Mouse (Mus musculus) left cerebral cortex, postnatal 4 days (tissue): Measurements from ENCODE around the gene Tspan33. TPM values are rescaled to one million over a fixed set of nuclear protein-coding genes. Genes with fewer than 3 reads are reported as not detected.

Source experiments
- DNase-seq: peaks from one replicate; pipeline ENCODE4 v3.0.0-alpha.2; 2022
- intact Hi-C: fragments of 180-260 bp; cut with DNase I; formaldehyde crosslinking; loops from one replicate; pipeline ENCODE4 v1.15.1; 2025
- total RNA-seq, 2 experiments: library from RNA; stranded (reverse); gene quantifications; 2 replicates each; pipeline ENCODE4 v1.2.3; 2021

Tspan33 gene
- total RNA-seq, 2 experiments from 2014 or later = 7.0 to 8.8 TPM

GRCm38 (mm10) chr6:29697139-29697538 is 3.1 kb downstream of the Tspan33 start:
- no peak for DNase-seq
- intact Hi-C loops = no loop called here

- intact Hi-C loops = no loop called here
- DNase-seq = no peak
These were observed 3.5 kb downstream of the Tspan33 start for GRCm38 (mm10) chr6:29697548-29697947.

- intact Hi-C loops = no loop called here
- no peak for DNase-seq
These were observed 5.2 kb downstream of the Tspan33 start for GRCm38 (mm10) chr6:29699085-29699745.

GRCm38 (mm10) chr6:29701051-29701450 is 7.0 kb downstream of the Tspan33 start:
- DNase-seq = no peak
- intact Hi-C loops = no loop called here

- intact Hi-C loops = no loop called here
These were observed 8.1 kb downstream of the Tspan33 start for GRCm38 (mm10) chr6:29702126-29702525.

GRCm38 (mm10) chr6:29704143-29704542 is 10.1 kb downstream of the Tspan33 start:
- DNase-seq = no peak
- intact Hi-C loops = no loop called here

More at GRCm38 (mm10) chr6:29702126-29702525, 8.1 kb downstream of the Tspan33 start:
- no peak for DNase-seq

- peak; percentile 52 for DNase-seq
- intact Hi-C loops = loop anchor here (5.0 kb wide), 1 partner anchor 109 kb away; no protein-coding TSS in a partner anchor
These were observed 13.9 kb downstream of the Tspan33 start for GRCm38 (mm10) chr6:29707902-29708301.

GRCm38 (mm10) chr6:29711318-29711717 is 17.3 kb downstream of the Tspan33 start:
- intact Hi-C loops = no loop called here
- DNase-seq = no peak

GRCm38 (mm10) chr6:29712011-29712584 is 18.1 kb downstream of the Tspan33 start:
- no peak for DNase-seq
- intact Hi-C loops = no loop called here

- intact Hi-C loops = no loop called here
- no peak for DNase-seq
These were observed 22.8 kb downstream of the Tspan33 start for GRCm38 (mm10) chr6:29716624-29717365.

- DNase-seq = peak; percentile 27
- intact Hi-C loops = no loop called here
These were observed 23.5 kb downstream of the Tspan33 start for GRCm38 (mm10) chr6:29717541-29717940.

- intact Hi-C loops = no loop called here
- peak; percentile 61 for DNase-seq
These were observed 24.0 kb downstream of the Tspan33 start for GRCm38 (mm10) chr6:29717952-29718521.

- peak; percentile 85 for DNase-seq
- intact Hi-C loops = no loop called here
These were observed 24.9 kb downstream of the Tspan33 start for GRCm38 (mm10) chr6:29718894-29719329.

GRCm38 (mm10) chr6:29721890-29722289 is 27.9 kb downstream of the Tspan33 start:
- intact Hi-C loops = no loop called here
- no peak for DNase-seq

GRCm38 (mm10) chr6:29726576-29727200 is 32.7 kb downstream of the Tspan33 start:
- intact Hi-C loops = no loop called here
- no peak for DNase-seq

- intact Hi-C loops = no loop called here
- no peak for DNase-seq
These were observed 34.0 kb downstream of the Tspan33 start for GRCm38 (mm10) chr6:29728035-29728434.

GRCm38 (mm10) chr6:29729491-29729890 is 35.5 kb downstream of the Tspan33 start:
- intact Hi-C loops = no loop called here

GRCm38 (mm10) chr6:29735336-29735688 is 41.3 kb downstream of the Tspan33 start, which contains the start of gene Smo:
Smo (plus strand) TSS chr6:29735503.
- intact Hi-C loops = no loop called here

More at GRCm38 (mm10) chr6:29729491-29729890, 35.5 kb downstream of the Tspan33 start:
- DNase-seq = no peak

GRCm38 (mm10) chr6:29735689-29736451 is 41.8 kb downstream of the Tspan33 start:
- peak; percentile 54 for DNase-seq
- intact Hi-C loops = no loop called here

More at GRCm38 (mm10) chr6:29735336-29735688, 41.3 kb downstream of the Tspan33 start, which contains the start of gene Smo:
- DNase-seq = peak; percentile 84
